Mouse (Mus musculus) megakaryocyte, embryonic 14.5 days (primary cell): ENCODE measurements around the gene Krt87.

Experiments used
- FLI1 ChIP-seq: IDR thresholded peaks from 2 replicates; pipeline ENCODE4 v1.6.1; 2012; ENCODE audit warnings: low read length, inconsistent platforms, mixed read lengths
- GATA1 ChIP-seq: IDR thresholded peaks from 3 replicates; pipeline ENCODE4 v1.6.1; 2012; ENCODE audit warnings: mixed read lengths, low read length, inconsistent platforms, borderline replicate concordance

GRCm38 (mm10) chr15:101382811-101383210, 55.8 kb downstream of the Krt87 start:
- TF ChIP-seq GATA1, result no peak
- TF ChIP-seq FLI1, result no peak
